Mouse (Mus musculus) left cerebral cortex, adult 2 months (tissue): ENCODE results near the gene Afmid. TPM values are rescaled to one million over a fixed set of nuclear protein-coding genes. Genes with fewer than 3 reads are reported as not detected.

ENCODE experiments used
- DNase-seq, 2 experiments: peaks; one replicate each; pipeline ENCODE4 v3.0.0; 2021 to 2022; ENCODE audit warnings: low spot score in 2 of 2, mixed read lengths in 1 of 2; ENCODE audit errors: extremely low spot score in 1 of 2
- H3K27ac ChIP-seq: fragments of 200-600 bp; 2 replicates; pipeline ENCODE4 v1.8.1; 2022
- H3K4me3 ChIP-seq: fragments of 200-600 bp; 2 replicates; pipeline ENCODE4 v1.8.1; 2022
- CTCF ChIP-seq: fragments of 200-600 bp; IDR thresholded peaks from 2 replicates; pipeline ENCODE4 v1.8.1; 2022; ENCODE audit warnings: antibody characterized with exemption, mild to moderate bottlenecking, moderate library complexity
- intact Hi-C: fragments of 180-260 bp; cut with DNase I; formaldehyde crosslinking; loops from one replicate; pipeline ENCODE4 v1.15.1; 2025
- total RNA-seq, 2 experiments: library from RNA; stranded (reverse); gene quantifications; 2 replicates each; pipeline ENCODE4 v1.2.3; 2021

Gene Afmid
- total RNA-seq, 2 experiments from 2014 or later: 5.2 to 8.5 TPM

DNA sequence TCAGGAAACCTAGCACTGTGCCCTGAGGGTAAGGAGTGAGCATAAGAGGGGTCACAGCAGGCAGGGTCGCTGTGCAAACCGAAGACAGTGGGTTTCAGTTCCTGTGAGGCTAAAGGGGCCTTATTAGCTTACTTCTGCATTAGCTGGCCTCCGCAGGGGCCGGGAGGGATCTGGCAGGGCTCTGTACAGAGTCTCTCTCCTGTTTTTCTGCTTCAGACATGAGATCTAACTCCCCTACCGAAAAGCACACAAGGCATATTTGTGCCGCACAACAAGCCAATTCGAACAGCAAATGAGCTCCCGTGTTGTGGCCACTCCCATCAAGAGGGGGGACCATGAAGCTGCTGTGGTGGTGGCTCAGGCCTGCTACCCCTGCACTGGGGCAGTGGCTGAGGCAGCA lies 53.2 kb downstream of the Afmid start:
- no peak overlapping the region for H3K4me3 ChIP-seq
- intact Hi-C loops: loop anchor here (10.0 kb wide), 1 partner anchor 346 kb away; no protein-coding TSS in a partner anchor
- TF ChIP-seq CTCF: no peak
- H3K27ac ChIP-seq: no peak overlapping the region
- no peak for DNase-seq

GRCm38 (mm10) chr11:117879676-117880075 lies 54.0 kb downstream of the Afmid start:
- Histone ChIP-seq H3K27ac (no peak overlapping the region), H3K4me3 (no peak overlapping the region)
- TF ChIP-seq CTCF: no peak
- intact Hi-C loops: loop anchor here (10.0 kb wide), 1 partner anchor 345 kb away; no protein-coding TSS in a partner anchor
- DNase-seq: no peak

DNA sequence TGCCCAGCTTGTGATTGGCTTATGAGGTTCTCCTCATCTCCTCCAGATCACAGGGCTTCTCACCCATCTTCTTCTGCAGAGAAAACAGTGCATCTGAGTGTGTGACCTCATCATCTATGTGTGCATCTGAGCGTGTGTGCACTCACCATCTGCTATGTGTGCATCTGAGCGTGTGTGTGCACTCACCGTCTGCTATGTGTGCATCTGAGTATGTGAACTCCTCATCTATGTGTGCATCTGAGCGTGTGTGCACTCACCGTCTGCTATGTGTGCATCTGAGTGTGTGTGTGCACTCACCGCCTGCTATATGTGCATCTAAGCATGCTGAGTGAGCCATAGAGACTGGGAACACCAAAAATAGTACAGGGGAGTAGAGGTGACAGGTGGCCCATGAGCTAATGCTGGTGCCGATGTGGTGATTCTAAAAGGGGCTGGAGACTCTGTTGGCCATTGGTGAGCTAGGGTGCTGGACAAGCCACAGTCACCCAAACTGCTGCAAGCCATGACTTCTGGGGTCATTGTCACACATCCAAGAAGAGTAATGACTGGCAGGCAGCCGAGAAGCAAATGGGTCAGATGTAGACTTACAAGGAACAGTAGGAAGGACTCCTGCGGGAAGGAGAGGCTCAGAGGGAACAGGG lies 54.7 kb downstream of the Afmid start:
- Histone ChIP-seq H3K4me3 (no peak overlapping the region), H3K27ac (no peak overlapping the region)

DNA sequence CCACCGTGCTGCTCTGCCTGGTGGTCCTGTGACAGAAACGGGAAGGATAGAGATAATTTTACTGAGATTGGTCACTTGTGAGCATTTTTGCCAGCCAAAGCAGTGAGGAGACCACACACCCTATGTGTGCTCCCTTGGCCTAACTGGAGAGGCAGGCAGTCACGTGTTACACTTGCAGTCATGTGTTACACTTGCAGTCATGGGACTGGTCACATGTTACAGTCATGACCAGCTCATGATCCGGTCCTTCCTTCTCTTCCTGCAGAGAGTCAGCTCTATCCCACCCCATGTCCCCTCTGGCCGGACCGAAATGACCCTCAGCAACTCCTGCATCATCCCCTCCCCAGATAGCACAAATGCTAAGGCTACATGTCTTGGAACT lies 55.2 kb downstream of the Afmid start:
- intact Hi-C loops: no loop called here
- H3K4me3 ChIP-seq: no peak overlapping the region
- no peak for TF ChIP-seq CTCF
- H3K27ac ChIP-seq: no peak overlapping the region
- no peak for DNase-seq

More for the DNA sequence above, 54.7 kb downstream of the Afmid start:
- DNase-seq: no peak
- intact Hi-C loops: no loop called here
- TF ChIP-seq CTCF: no peak

- Histone ChIP-seq H3K4me3 (no peak overlapping the region), H3K27ac (no peak overlapping the region)
- DNase-seq: no peak
- TF ChIP-seq CTCF: no peak
- intact Hi-C loops: no loop called here
Measured at GRCm38 (mm10) chr11:117881787-117882186, 56.1 kb downstream of the Afmid start.

GRCm38 (mm10) chr11:117882208-117882607 lies 56.5 kb downstream of the Afmid start:
- no peak overlapping the region for H3K4me3 ChIP-seq
- intact Hi-C loops: no loop called here
- no peak for DNase-seq
- H3K27ac ChIP-seq: no peak overlapping the region
- TF ChIP-seq CTCF: no peak

DNA sequence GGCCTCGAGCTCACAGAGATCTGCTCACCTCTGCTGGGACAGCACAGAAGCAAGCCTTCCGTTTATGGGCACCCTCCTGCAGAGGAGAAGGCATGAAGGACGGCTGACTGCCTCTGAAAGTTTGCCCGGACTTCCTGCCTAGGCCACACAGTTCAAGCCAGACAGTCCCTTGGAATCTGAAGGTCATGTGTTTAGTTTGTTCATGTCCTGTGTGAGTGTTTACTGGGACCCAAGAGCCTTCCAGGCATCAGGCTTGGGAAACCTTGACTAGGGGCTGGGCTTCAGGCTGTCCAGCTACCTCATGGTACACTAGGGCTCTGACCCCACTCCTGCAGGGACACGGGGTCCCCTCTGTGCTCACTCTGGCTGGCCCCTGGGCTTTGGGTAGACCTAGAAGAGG lies 60.3 kb downstream of the Afmid start:
- Histone ChIP-seq H3K27ac (no peak overlapping the region), H3K4me3 (no peak overlapping the region)
- intact Hi-C loops: no loop called here
- no peak for TF ChIP-seq CTCF
- DNase-seq: no peak

GRCm38 (mm10) chr11:117888168-117888852 lies 62.6 kb downstream of the Afmid start:
- Histone ChIP-seq H3K27ac (no peak overlapping the region), H3K4me3 (no peak overlapping the region; the same call in 1 of the 2 replicates)
- TF ChIP-seq CTCF: no peak
- DNase-seq: no peak
- intact Hi-C loops: no loop called here

GRCm38 (mm10) chr11:117888853-117889822 lies 63.4 kb downstream of the Afmid start:
- no peak overlapping the region for H3K27ac ChIP-seq

More at GRCm38 (mm10) chr11:117888853-117889822, 63.4 kb downstream of the Afmid start:
- peak overlapping the region; percentile 29 for H3K4me3 ChIP-seq
- intact Hi-C loops: no loop called here
- no peak for TF ChIP-seq CTCF
- DNase-seq: peak; percentile 22 to 54

Other genes with a start within 250 kb of the Afmid start
- 10 to 100 TPM; 58.5 to 62.9 TPM for gene Tnrc6c, start 171.6 kb upstream of the Afmid start, total RNA-seq
- 1 to 10 TPM in 1 of 2 experiments, under 1 TPM in 1; 0.88 to 1.3 TPM for gene Tmc8, start 43.8 kb upstream of the Afmid start, total RNA-seq
- gene Tmc6, start 43.7 kb upstream of the Afmid start, total RNA-seq: 1 to 10 TPM; 7.8 to 9.3 TPM
- gene 6030468B19Rik, start 28.3 kb upstream of the Afmid start, total RNA-seq: not detected
- 1 to 10 TPM; 2.3 to 4.6 TPM for gene Gm20708, start 16.3 kb upstream of the Afmid start, total RNA-seq
- 10 to 100 TPM in 1 of 2 experiments, 1 to 10 TPM in 1; 8.7 to 11.1 TPM for gene Syngr2, start 16.3 kb upstream of the Afmid start, total RNA-seq
- 1 to 10 TPM in 1 of 2 experiments, under 1 TPM in 1; 0.81 to 1.0 TPM for gene Tk1, start 168 bp downstream of the Afmid start, total RNA-seq
- gene Birc5, start 23.3 kb downstream of the Afmid start, total RNA-seq: 1 to 10 TPM in 1 of 2 experiments, under 1 TPM in 1; 0.95 to 1.3 TPM
- under 1 TPM in 1 of 2 experiments, not detected in 1; 0.19 TPM for gene Tmem235, start 34.8 kb downstream of the Afmid start, total RNA-seq
- 1 to 10 TPM; 4.7 to 5.4 TPM for gene Tha1, start 47.6 kb downstream of the Afmid start, total RNA-seq
- 1 to 10 TPM; 4.4 to 6.1 TPM for gene Socs3, start 144.1 kb downstream of the Afmid start, total RNA-seq
- gene Pgs1, start 160.4 kb downstream of the Afmid start, total RNA-seq: 10 to 100 TPM; 83.3 to 85.5 TPM